Mouse (Mus musculus): ENCODE measurements around the gene Nrip2.

The Nrip2 gene

GRCm38 (mm10) chr6:128397574-128398261 is 1.4 kb upstream of the Nrip2 start:
- no peak for DNase-seq (ENCODE audit: low spot score in 2 of 2)

- no peak for DNase-seq (ENCODE audit: low spot score in 2 of 2)
These were observed 507 bp downstream of the Nrip2 start for GRCm38 (mm10) chr6:128399421-128400185.

- DNase-seq (ENCODE audit: low spot score in 2 of 2): no peak
These were observed 5.6 kb downstream of the Nrip2 start for GRCm38 (mm10) chr6:128404708-128405107.

DNA sequence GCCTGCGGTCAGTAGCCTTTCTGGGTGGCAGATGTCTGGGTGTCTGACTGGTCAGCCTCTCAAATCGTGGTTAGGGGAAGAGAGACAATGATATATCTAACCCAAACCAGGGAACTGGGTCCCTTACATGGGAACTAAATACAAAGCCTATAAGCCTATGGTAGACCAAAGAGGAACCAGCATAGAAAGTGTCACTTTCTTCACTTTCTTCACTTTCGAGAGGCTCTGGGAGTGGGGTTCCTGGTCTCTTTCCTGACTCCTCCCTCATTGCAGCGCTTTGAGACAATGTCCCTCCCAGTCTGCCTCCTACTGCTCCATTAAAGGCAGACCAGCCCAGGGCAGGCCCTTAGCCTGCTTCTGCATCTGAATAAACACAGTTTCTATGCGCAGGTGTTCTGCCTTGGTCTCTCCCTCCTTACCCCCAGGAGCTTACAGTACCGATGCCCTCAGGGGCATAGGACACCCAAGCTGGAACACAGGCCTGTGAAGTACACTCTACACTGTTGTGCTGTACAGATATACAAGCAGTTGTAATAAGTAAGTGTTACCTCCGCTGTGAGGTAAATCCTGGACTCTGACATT is 9.5 kb downstream of the Nrip2 start:
- DNase-seq (ENCODE audit: low spot score in 2 of 2): no peak

GRCm38 (mm10) chr6:128410305-128410704 is 11.2 kb downstream of the Nrip2 start:
- no peak for DNase-seq (ENCODE audit: low spot score in 2 of 2)

DNA sequence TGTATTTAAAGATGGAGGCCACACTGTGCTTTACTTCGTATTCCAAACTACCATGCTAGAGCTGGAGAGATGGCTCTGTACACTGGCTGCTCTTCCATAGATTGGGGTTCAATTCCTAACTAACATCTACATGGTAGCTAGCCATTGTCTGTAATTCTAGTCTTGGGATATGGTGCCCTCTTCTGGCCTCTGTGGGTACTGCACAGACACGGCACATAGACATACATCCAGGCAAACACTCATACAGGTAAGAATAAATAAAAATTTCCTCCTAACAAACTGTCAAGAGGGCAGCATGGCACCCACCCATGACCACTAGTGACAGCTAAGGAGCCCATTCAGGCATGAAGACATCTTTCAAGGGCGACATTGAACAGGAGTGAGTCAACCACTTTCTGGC is 12.0 kb downstream of the Nrip2 start:
- peak; percentile 68 to 73 for DNase-seq (ENCODE audit: low spot score in 2 of 2)

GRCm38 (mm10) chr6:128416169-128416568 is 17.1 kb downstream of the Nrip2 start:
- no peak for DNase-seq (ENCODE audit: low spot score in 2 of 2)

GRCm38 (mm10) chr6:128418076-128418475 is 19.0 kb downstream of the Nrip2 start:
- DNase-seq (ENCODE audit: low spot score in 2 of 2): no peak

DNA sequence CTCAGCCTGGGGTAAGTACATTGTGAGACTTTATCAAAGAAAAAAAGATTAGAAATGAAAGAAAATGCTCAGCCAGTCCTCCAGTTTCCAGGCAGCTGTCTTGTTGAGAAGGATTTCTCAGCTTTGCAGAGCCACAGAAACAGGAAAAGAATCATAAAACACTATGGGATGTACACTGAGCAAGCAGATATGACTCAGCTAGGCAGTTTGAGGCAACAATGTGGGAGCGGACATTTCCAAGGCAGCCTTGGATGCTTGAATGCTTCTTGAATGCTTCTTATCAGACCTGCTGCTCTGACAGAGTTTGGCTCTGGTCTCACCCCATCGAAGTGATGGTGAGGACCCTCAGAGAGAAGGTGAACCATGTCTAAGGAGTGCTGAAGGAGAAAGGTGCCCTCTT is 21.9 kb downstream of the Nrip2 start:
- no peak for DNase-seq (ENCODE audit: low spot score in 2 of 2)

DNA sequence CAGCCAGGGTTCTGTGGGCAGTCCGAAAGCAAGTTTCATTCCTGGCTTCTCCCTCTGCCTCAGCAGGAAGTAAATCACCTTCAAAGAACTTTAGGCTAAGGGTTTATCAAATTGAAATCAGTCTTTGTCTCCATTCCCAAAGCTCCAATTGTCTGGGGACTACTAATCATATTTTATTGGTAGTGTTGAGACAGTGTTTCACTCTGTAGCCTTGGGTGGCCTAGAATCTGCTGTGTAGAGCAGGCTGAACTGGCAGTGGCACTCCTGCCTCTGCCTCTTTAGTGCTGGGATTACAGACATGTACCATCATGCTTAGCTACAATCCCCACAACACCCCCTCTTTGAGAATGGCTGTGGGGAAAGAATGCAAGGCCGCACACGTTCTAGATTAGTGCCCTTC is 22.4 kb downstream of the Nrip2 start:
- DNase-seq (ENCODE audit: low spot score in 2 of 2): no peak

GRCm38 (mm10) chr6:128423496-128424268 is 24.6 kb downstream of the Nrip2 start:
- DNase-seq (ENCODE audit: low spot score in 2 of 2): no peak

- peak; percentile 95 to 96 for DNase-seq (ENCODE audit: low spot score in 2 of 2)
These were observed 25.3 kb downstream of the Nrip2 start, which contains the start of gene Itfg2 for GRCm38 (mm10) chr6:128424269-128425019. Gene Itfg2 (minus strand): TSS chr6:128424931.

GRCm38 (mm10) chr6:128425046-128425445 is 25.9 kb downstream of the Nrip2 start:
- no peak for DNase-seq (ENCODE audit: low spot score in 2 of 2)

- no peak for DNase-seq (ENCODE audit: low spot score in 2 of 2)
These were observed 28.5 kb downstream of the Nrip2 start for GRCm38 (mm10) chr6:128427571-128427970.

DNA sequence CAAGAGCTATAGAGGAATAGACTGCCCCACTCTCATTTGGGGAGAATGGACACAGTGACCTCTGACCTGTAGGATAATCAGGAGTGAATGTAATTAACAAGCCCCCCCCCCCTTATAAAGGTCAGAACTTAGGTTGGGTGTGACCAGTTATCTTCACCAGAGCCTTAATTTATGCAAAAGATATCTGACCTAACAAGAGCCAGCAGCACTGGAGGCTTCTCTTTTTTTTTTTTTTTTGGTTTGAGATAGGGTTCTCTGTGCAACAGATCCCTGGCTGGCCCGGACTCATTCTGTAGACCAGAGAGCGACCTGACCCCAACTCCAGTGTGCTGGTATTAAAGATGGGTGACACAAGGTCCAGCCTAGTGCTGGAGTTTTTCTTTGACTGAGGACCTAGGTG is 30.2 kb downstream of the Nrip2 start:
- no peak for DNase-seq (ENCODE audit: low spot score in 2 of 2)

DNA sequence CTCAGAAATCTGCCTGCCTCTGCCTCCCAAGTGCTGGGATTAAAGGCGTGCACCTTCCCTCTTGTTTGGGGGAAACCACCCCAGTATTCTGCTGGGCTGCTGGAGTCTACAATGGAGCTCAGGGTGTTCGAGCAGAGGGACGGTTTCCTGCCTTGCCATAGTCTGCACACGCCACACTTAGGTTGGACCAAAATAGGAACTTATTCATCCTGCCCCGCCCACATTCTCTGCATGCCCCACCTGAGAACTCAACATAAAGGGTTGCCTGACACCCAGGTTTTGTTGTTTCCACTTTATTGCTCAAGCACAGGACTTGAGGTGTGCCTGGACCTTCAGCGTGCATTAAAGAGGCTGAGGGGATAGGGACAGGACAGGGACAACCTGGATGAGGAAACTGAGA is 30.7 kb downstream of the Nrip2 start:
- DNase-seq (ENCODE audit: low spot score in 2 of 2): no peak

GRCm38 (mm10) chr6:128432356-128432915 is 33.3 kb downstream of the Nrip2 start:
- no peak for DNase-seq (ENCODE audit: low spot score in 2 of 2)

DNA sequence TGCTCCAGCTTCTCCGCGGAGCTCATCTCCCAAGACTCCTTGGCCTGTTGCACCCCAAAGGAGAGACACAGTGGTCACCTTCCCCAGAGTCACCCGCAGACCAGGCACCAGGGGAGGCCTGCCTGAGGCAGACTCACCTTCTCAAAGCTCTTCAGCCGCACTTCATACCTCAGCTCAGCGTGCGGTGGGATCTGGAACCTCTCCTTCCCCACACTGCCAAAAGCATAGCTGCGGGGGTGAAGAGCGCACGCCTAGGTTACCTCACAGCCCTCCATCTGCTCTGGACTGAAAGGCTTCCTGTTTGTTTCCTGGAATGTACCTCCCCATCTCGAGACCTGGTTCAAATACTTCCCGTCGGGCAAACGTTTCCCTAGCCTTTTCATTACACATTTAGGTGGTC is 34.5 kb downstream of the Nrip2 start:
- DNase-seq (ENCODE audit: low spot score in 2 of 2): no peak

DNA sequence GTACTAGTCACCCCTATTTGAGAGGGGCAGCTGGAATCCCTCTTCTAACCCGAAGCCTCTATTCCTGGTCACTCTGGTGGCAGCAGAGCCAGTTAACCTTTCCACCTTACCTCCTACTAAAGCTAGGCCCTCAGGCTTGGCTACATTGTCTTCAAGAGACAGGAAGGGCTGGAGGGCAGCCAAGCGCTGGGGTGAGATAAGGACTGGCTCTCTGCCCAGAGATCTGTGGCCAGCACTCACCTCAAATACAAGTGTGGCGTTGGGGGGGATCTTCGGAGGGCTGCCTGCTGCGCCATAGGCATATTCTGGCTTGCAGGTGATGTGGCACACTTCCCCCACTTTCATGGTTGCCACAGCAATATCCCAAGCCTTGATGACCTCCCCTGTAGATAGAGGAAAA is 36.4 kb downstream of the Nrip2 start:
- no peak for DNase-seq (ENCODE audit: low spot score in 2 of 2)

- DNase-seq (ENCODE audit: low spot score in 2 of 2): no peak
These were observed 37.4 kb downstream of the Nrip2 start for GRCm38 (mm10) chr6:128436356-128437005.

DNA sequence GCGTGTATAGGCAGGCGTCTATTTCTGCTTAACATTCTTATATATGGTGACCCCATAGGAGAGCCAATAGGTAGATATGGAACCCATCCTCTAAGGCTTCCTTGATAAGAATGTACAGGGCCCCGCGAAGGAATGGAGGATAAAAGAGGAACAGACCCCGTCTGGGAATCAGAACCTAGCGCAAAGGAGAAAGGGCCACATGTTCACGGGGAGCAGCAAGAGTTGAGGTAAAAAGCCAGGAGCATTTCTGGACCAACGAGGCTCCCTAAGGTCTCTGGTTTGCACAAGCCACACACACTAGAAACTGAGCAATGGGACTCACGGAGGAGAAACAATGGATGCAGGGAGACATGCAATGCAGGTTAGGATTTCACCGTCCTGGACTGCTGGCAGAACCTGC is 38.2 kb downstream of the Nrip2 start:
- no peak for DNase-seq (ENCODE audit: low spot score in 2 of 2)

All from right cerebral cortex, postnatal 36 days (tissue).